Mouse (Mus musculus) heart, adult 2 months (tissue): ENCODE measurements at regions not wholly inside any gene's neighbourhood (a gene's known extent, or its start where the extent isn't known, plus 50 kb on each side); places are given as distances from the start of the nearest gene placed in this dataset.

Experiments
- DNase-seq, 2 experiments: peaks; one replicate each; pipeline ENCODE4 v3.0.0; 2021
- H3K27ac ChIP-seq: fragments of 200-600 bp; 2 replicates; pipeline ENCODE4 v1.8.1; 2022
- H3K27me3 ChIP-seq: fragments of 200-500 bp; 2 replicates; pipeline ENCODE4 v1.6.1; 2012; ENCODE audit warnings: mild to moderate bottlenecking, low read length, inconsistent platforms, mixed read lengths; ENCODE audit not compliant: control insufficient read depth, insufficient read depth
- H3K36me3 ChIP-seq: fragments of 200-500 bp; 2 replicates; pipeline ENCODE4 v1.6.1; 2012; ENCODE audit warnings: low read length, inconsistent platforms; ENCODE audit not compliant: control insufficient read depth, insufficient read depth
- H3K4me1 ChIP-seq: fragments of 200-500 bp; 2 replicates; pipeline ENCODE4 v1.6.1; 2011; ENCODE audit warnings: low read length; ENCODE audit not compliant: control insufficient read depth, insufficient read depth
- H3K4me3 ChIP-seq: fragments of 200-600 bp; 2 replicates; pipeline ENCODE4 v1.8.1; 2022
- H3K79me2 ChIP-seq: fragments of 200-500 bp; replicated peaks from 2 replicates; pipeline ENCODE4 v1.6.1; 2012; ENCODE audit warnings: mild to moderate bottlenecking, inconsistent platforms, low read length, moderate library complexity, mixed read lengths; ENCODE audit not compliant: control insufficient read depth, insufficient read depth
- H3K9ac ChIP-seq: fragments of 200-500 bp; 2 replicates; pipeline ENCODE4 v1.6.1; 2012; ENCODE audit warnings: low read depth, mild to moderate bottlenecking, control low read depth, inconsistent platforms, low read length, mixed read lengths
- CTCF ChIP-seq: fragments of 200-600 bp; IDR thresholded peaks from 2 replicates; pipeline ENCODE4 v1.8.1; 2022; ENCODE audit warnings: antibody characterized with exemption, mild to moderate bottlenecking, moderate library complexity
- EP300 ChIP-seq: fragments of 200-500 bp; IDR thresholded peaks from 2 replicates; pipeline ENCODE4 v1.6.1; 2011; ENCODE audit warnings: low read depth, low read length, control low read depth; ENCODE audit not compliant: insufficient read depth
- POLR2A ChIP-seq: fragments of 200-500 bp; IDR thresholded peaks from 2 replicates; pipeline ENCODE4 v1.6.1; 2011; ENCODE audit warnings: mild to moderate bottlenecking, low read depth, low read length, control low read depth; ENCODE audit not compliant: insufficient read depth
- WGBS: fragments of 180-500 bp; shearing (Covaris S2); methylation state at CpG from one replicate; pipeline ENCODE4 v1.1.7; 2018; 5-methylcytosine and 5-hydroxymethylcytosine counted together
- intact Hi-C: fragments of 180-260 bp; cut with DNase I; formaldehyde crosslinking; loops from one replicate; pipeline ENCODE4 v1.15.1; 2025

GRCm38 (mm10) chr13:5425491-5426232 is 435.6 kb upstream of the Klf6 start:
- Histone ChIP-seq H3K36me3 (peaks cover 8% of the 10 kb centered on the region), H3K4me3 (no peak overlapping the region), H3K27me3 (no peaks in the 10 kb centered on the region), H3K27ac (no peak overlapping the region; the same call in 1 of the 2 replicates), H3K9ac (no peak overlapping the region), H3K79me2 (no peaks in the 10 kb centered on the region), H3K4me1 (peaks cover 9% of the 10 kb centered on the region)
- intact Hi-C loops: no loop called here
- DNase-seq: no peak
- TF ChIP-seq POLR2A (no peak), CTCF (no peak), EP300 (no peak)
- WGBS: 84% methylated on average over 9 of the region's 9 CpGs

GRCm38 (mm10) chr13:5433652-5434051 is 427.6 kb upstream of the Klf6 start:
- intact Hi-C loops: no loop called here
- Histone ChIP-seq H3K79me2 (no peaks in the 10 kb centered on the region), H3K4me3 (no peak overlapping the region), H3K9ac (no peak overlapping the region), H3K36me3 (peaks cover 6% of the 10 kb centered on the region), H3K4me1 (peaks cover 5% of the 10 kb centered on the region), H3K27me3 (no peaks in the 10 kb centered on the region), H3K27ac (peak overlapping the region; percentile 87)
- WGBS: 50% methylated on average over 1 of the region's 1 CpGs
- TF ChIP-seq EP300 (no peak), CTCF (no peak), POLR2A (no peak)
- DNase-seq: no peak

GRCm38 (mm10) chr13:5435131-5435530 is 426.2 kb upstream of the Klf6 start:
- Histone ChIP-seq H3K27ac (peak overlapping the region; percentile 87; the same call in 1 of the 2 replicates), H3K4me1 (peaks cover 5% of the 10 kb centered on the region), H3K4me3 (no peak overlapping the region)

GRCm38 (mm10) chr13:5436191-5436590 is 425.1 kb upstream of the Klf6 start:
- intact Hi-C loops: loop anchor here (1.0 to 5.0 kb wide), 7 partner anchors 89 to 665 kb away; partner anchors contain the start of gene Klf6
- WGBS: 26% methylated on average over 2 of the region's 2 CpGs
- peak overlapping the region; percentile 87 for H3K27ac ChIP-seq
- peaks cover 6% of the 10 kb centered on the region for H3K36me3 ChIP-seq
- H3K79me2 ChIP-seq: no peaks in the 10 kb centered on the region
- DNase-seq: no peak
- no peak for TF ChIP-seq EP300
- no peak for TF ChIP-seq POLR2A
- no peak for TF ChIP-seq CTCF
- no peak overlapping the region for H3K4me3 ChIP-seq
- no peak overlapping the region for H3K9ac ChIP-seq
- H3K4me1 ChIP-seq: peaks cover 5% of the 10 kb centered on the region
- no peaks in the 10 kb centered on the region for H3K27me3 ChIP-seq

More at GRCm38 (mm10) chr13:5435131-5435530, 426.2 kb upstream of the Klf6 start:
- H3K36me3 ChIP-seq: peaks cover 6% of the 10 kb centered on the region
- TF ChIP-seq CTCF (no peak), POLR2A (no peak)
- intact Hi-C loops: loop anchor here (5.0 kb wide), 5 partner anchors 88 to 427 kb away; partner anchors contain the start of gene Klf6
- no peak for DNase-seq
- H3K79me2 ChIP-seq: no peaks in the 10 kb centered on the region
- no peak overlapping the region for H3K9ac ChIP-seq
- H3K27me3 ChIP-seq: no peaks in the 10 kb centered on the region

GRCm38 (mm10) chr13:5440454-5440853 is 420.8 kb upstream of the Klf6 start:
- DNase-seq: no peak
- 83% methylated on average over 4 of the region's 4 CpGs for WGBS
- peaks cover 6% of the 10 kb centered on the region for H3K36me3 ChIP-seq
- intact Hi-C loops: no loop called here
- no peaks in the 10 kb centered on the region for H3K79me2 ChIP-seq
- H3K9ac ChIP-seq: no peak overlapping the region
- H3K27ac ChIP-seq: no peak overlapping the region
- H3K4me1 ChIP-seq: peaks cover 6% of the 10 kb centered on the region
- TF ChIP-seq CTCF: no peak
- no peak for TF ChIP-seq EP300
- no peak for TF ChIP-seq POLR2A
- no peaks in the 10 kb centered on the region for H3K27me3 ChIP-seq
- H3K4me3 ChIP-seq: no peak overlapping the region

- Histone ChIP-seq H3K4me3 (no peak overlapping the region), H3K36me3 (no peaks in the 10 kb centered on the region), H3K9ac (no peak overlapping the region), H3K27ac (no peak overlapping the region; the same call in 1 of the 2 replicates), H3K79me2 (no peaks in the 10 kb centered on the region), H3K4me1 (peaks cover 1% of the 10 kb centered on the region), H3K27me3 (no peaks in the 10 kb centered on the region)
- DNase-seq: no peak
- WGBS: 87% methylated on average over 5 of the region's 5 CpGs
- intact Hi-C loops: no loop called here
- TF ChIP-seq EP300: no peak
- no peak for TF ChIP-seq CTCF
- TF ChIP-seq POLR2A: no peak
Measured at GRCm38 (mm10) chr13:5444759-5445478, 416.4 kb upstream of the Klf6 start.
